Mouse (Mus musculus): ENCODE results near the gene Ppm1k. TPM values are rescaled to one million over a fixed set of nuclear protein-coding genes. Genes with fewer than 3 reads are reported as not detected.
A peak's percentile ranks its signal among the peaks of the same experiment; 100 is the strongest.
"Not testable (repeated sequence)": the region's sequence is repeated elsewhere in the genome, so short reads cannot be mapped to it uniquely, and the experiment has no call there.

The Ppm1k gene
- 10 to 100 TPM; 45.6 to 47.0 TPM for total RNA-seq (2021)
- long read RNA-seq, experiment 1, full-length matches to known transcripts: 3 of 13 reads
- long read RNA-seq, experiment 1, partial matches to known transcripts: 2 of 13 reads
- long read RNA-seq, experiment 1, other reads (novel, unspliced or antisense): 8 of 13 reads
- long read RNA-seq, experiment 2, full-length matches to known transcripts: 3 of 6 reads
- long read RNA-seq, experiment 2, partial matches to known transcripts: 0 of 6 reads
- long read RNA-seq, experiment 2, other reads (novel, unspliced or antisense): 3 of 6 reads

DNA sequence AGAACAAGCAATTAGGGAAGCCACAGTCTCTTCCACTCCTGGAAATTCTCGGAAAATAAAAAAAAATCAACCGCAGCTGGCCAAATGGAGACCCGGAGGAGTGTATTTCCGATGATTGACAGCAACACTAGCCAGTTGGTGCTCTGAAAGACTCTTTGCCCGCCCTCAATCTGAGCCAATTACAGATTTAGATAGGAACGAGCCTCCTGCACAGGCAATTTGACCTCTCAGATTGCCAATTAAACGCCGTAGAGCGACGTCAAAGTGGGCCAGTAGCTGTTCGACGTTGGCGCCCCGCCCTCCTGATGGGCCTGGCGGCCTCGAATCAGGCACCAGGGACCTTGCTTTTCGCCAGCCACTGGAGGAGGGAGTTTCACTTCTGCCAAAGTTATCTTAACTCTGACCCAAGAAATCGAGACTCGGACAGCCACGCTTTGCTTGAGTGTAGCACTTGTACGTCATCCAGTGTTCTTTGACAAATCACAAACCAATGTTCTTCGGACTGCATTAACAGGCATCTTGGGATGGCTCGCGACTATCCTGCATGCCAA is at the start of gene Ppm1k:
Gene Ppm1k, minus strand, starts transcription at position 83 of the 551 bp plus-strand sequence.
- intact Hi-C loops (cut with DNase I): no loop called here
- DNase-seq (ENCODE audit: low spot score in 2 of 2): peak; percentile 99 to 100

GRCm38 (mm10) chr6:57582356-57582755 is 47.1 kb upstream of the Ppm1k start:
- intact Hi-C loops (cut with DNase I): no loop called here

GRCm38 (mm10) chr6:57581595-57581994 is 46.3 kb upstream of the Ppm1k start:
- intact Hi-C loops (cut with DNase I): no loop called here
- no peak for DNase-seq (ENCODE audit: low spot score in 2 of 2)

More at GRCm38 (mm10) chr6:57582356-57582755, 47.1 kb upstream of the Ppm1k start:
- DNase-seq (ENCODE audit: low spot score in 2 of 2): no peak

- intact Hi-C loops (cut with DNase I): no loop called here
- DNase-seq (ENCODE audit: low spot score in 2 of 2): peak; percentile 30 to 47
These were observed 45.7 kb upstream of the Ppm1k start, which contains the start of gene Herc6 for GRCm38 (mm10) chr6:57580881-57581548. Gene Herc6, plus strand, starts transcription at chr6:57581000.

DNA sequence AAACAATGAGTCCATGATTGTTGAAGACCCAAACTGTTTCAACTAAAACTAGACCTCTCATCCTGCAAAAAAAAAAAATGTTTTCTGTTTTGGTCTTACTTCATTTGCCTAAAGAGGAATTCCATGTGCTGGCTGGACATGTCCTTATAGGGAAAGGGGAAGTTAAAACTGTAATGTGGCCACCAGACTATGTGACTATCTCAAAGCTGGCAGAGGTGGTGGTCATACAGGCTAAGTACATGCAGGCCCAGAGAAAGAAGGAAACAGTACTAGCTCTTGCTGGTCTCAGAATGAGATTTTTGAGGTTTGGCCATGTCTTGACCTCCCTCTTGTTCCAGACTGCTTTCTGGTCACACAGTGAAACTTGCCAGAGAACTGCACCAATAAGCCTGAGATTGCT is 36.3 kb upstream of the Ppm1k start:
- DNase-seq (ENCODE audit: low spot score in 2 of 2): no peak

GRCm38 (mm10) chr6:57570170-57570974 is 35.1 kb upstream of the Ppm1k start:
- DNase-seq (ENCODE audit: low spot score in 2 of 2): peak; percentile 77
- intact Hi-C loops (cut with DNase I): loop anchor here (2.0 to 5.0 kb wide), 2 partner anchors 140 to 287 kb away; no protein-coding TSS in a partner anchor

More for the DNA sequence above, 36.3 kb upstream of the Ppm1k start:
- intact Hi-C loops (cut with DNase I): loop anchor here (2.0 to 5.0 kb wide), 2 partner anchors 141 to 286 kb away; no protein-coding TSS in a partner anchor

DNA sequence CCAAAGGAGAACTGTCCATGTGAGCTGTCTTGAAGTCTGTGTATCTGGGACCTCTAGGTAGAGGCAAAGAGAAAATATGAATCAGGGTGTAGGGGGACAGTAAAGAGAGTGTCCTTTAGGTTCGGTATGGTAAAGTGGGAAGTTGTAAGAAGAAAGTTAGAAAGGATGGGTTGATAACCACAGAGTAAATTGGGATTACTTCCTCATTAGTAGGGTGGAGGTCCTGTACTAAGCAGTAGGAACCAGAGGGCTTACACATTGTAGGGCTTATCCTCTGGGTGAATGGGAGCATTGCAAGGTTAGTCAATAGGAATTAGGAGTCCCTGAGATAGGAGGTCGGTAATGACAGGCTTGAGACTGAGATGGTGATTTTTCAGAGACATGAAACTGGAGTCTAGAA is 32.4 kb upstream of the Ppm1k start:
- intact Hi-C loops (cut with DNase I): loop anchor here (2.0 kb wide), 1 partner anchor 759 kb away; no protein-coding TSS in a partner anchor
- no peak for DNase-seq (ENCODE audit: low spot score in 2 of 2)

DNA sequence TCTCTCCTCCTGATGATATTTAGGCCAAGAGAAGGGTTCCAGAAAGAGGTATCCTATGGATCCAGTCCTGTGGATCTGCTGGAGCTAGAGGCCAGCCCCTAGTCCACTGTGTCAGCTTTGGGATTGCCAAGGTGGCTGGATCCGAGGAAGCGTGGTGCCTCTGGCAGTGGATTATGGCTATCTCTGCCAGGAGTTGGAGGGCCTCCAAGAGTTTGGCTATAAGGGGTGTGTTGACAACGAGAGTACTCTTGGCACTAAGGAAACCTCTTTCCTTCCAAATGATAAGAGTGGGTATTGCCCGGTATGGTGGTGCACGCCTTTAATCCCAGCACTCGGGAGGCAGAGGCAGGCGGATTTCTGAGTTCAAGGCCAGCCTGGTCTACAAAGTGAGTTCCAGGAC is 30.2 kb upstream of the Ppm1k start:
- no peak for DNase-seq (ENCODE audit: low spot score in 2 of 2)
- intact Hi-C loops (cut with DNase I): no loop called here

GRCm38 (mm10) chr6:57563454-57563853 is 28.2 kb upstream of the Ppm1k start:
- intact Hi-C loops (cut with DNase I): no loop called here
- no peak for DNase-seq (ENCODE audit: low spot score in 2 of 2)

GRCm38 (mm10) chr6:57557796-57558317 is 22.6 kb upstream of the Ppm1k start:
- intact Hi-C loops (cut with DNase I): no loop called here
- DNase-seq (ENCODE audit: low spot score in 2 of 2): no peak

DNA sequence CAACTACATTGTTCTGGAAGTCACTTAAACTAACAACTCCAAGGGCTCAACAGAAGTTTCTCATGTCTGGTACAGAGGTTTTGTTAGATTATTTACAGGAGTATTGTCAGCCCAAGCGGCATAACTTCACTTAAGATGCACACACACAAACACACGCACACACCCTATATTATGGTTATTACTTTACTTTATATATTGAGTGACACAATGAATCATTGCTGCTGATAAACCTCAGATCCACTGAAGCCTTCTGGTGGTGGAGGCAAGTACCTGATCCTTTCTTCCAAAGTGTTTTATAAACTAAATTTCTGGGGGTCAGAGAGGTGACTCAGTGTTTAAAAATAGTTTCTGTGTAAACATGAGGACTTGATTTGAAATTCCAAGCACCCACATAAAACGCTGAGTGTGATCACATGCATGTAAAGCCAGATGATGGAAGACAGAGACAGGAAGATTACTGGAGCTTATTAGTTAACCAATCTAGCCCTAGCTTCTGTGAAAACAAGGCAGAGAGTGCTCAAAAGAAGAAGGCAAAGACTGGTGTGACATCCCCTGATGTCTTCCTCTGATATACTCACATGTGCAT is 16.0 kb upstream of the Ppm1k start:
- DNase-seq (ENCODE audit: low spot score in 2 of 2): no peak
- intact Hi-C loops (cut with DNase I): no loop called here

- intact Hi-C loops (cut with DNase I): no loop called here
- peak in 1 of 2 experiments; percentile 67 for DNase-seq (ENCODE audit: low spot score in 2 of 2)
These were observed 9.6 kb upstream of the Ppm1k start for GRCm38 (mm10) chr6:57544866-57545265.

DNA sequence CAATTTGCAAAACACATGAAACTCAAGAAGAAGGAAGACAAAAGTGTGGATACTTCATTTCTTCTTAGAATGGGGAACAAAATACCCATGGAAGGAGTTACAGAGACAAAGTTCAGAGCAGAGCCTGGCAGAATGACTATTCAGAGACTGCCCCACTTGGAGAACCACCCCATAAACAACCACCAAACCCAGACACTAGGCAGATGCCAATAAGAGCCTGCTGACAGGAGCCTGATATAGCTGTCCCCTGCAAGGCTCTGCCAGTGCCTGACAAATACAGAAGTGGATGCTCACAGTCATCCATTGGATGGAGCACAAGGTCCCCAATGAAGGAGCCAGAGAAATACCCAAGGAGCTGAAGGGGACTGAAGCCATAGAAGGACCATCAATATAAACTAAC is 8.3 kb upstream of the Ppm1k start:
- intact Hi-C loops (cut with DNase I); DNase-seq (ENCODE audit: low spot score in 2 of 2): not testable (repeated sequence)

DNA sequence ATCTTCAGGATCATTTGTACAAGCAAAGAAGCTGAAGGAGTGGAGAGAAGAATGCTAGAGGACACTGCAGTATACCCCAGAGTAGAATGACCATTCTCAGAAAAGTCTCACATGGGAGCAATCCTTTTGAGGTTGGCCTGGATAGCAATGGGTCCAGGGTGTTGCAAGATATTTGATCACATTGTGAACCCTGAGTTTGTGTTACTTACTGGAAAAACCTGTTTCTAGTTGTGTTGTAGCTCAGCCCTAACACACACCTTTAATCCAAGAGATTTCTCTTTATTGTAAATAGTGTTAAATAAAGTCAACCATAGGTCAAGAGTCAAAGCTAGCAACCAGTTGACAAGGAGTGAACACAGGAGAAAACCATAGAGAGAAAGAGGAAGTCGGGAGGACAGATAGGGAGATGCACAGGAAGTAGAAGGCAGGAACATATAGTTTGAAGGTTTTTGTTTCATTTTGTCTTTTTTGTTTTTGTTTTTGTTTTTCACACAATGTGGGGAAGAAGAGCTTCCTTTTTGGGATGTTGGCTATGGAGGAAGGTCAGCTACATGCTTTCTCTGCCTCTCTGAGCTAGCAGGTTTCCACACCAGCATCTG is 6.6 kb upstream of the Ppm1k start:
- DNase-seq (ENCODE audit: low spot score in 2 of 2): no peak
- intact Hi-C loops (cut with DNase I): no loop called here

- no peak for DNase-seq (ENCODE audit: low spot score in 2 of 2)
- intact Hi-C loops (cut with DNase I): no loop called here
These were observed 5.8 kb upstream of the Ppm1k start for GRCm38 (mm10) chr6:57540950-57541498.

- no peak for DNase-seq (ENCODE audit: low spot score in 2 of 2)
- intact Hi-C loops (cut with DNase I): no loop called here
These were observed 2.6 kb upstream of the Ppm1k start for GRCm38 (mm10) chr6:57537887-57538286.

DNA sequence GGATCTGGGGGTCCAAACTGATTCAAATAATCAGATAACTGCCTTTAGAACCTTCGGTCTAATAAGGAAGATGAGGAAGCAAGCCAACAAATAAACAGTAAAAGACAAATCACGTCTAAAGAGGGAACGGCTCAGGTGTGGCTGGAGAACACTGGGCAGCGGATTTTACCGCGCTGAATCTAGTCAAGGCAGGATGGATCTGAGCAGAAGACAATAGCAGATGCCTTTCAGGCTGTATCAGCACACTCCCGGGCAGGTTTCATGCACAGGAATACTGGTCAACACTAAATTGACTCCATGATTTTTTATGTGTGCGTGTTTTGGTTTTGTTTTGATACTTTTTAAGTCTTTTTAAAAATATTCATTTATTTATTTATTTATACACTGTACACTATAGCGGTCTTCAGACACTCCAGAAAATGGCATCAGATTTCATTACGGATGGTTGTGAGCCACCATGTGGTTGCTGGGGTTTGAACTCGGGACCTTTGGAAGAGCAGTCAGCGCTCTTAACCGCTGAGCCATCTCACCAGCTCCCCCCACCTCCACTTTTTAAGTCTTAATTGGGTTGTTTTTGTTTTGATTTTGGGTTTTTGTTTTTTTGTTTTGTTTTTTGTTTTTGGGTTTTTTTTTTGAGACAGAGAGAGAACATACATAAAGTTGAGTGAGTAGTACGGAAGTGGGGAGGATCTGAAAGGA is 852 bp upstream of the Ppm1k start:
- intact Hi-C loops (cut with DNase I): no loop called here

More for the DNA sequence above, 852 bp upstream of the Ppm1k start:
- DNase-seq (ENCODE audit: low spot score in 2 of 2): no peak
